Mouse (Mus musculus) brain, embryonic 14.5 days (tissue): ENCODE results near the gene Acoxl.

Experiments used
- CTCF ChIP-seq: fragments of 200-500 bp; IDR thresholded peaks from 2 replicates; pipeline ENCODE4 v1.5.1; 2012; ENCODE audit warnings: inconsistent platforms, mild to moderate bottlenecking, moderate library complexity, borderline replicate concordance; ENCODE audit not compliant: insufficient read depth, insufficient read length; ENCODE audit errors: extremely low read depth
- POLR2A ChIP-seq: fragments of 200-500 bp; IDR thresholded peaks from 2 replicates; pipeline ENCODE4 v1.6.1; 2012; ENCODE audit warnings: mild to moderate bottlenecking, inconsistent platforms, borderline replicate concordance; ENCODE audit not compliant: poor library complexity, insufficient read depth, insufficient read length, severe bottlenecking; ENCODE audit errors: extremely low read depth

DNA sequence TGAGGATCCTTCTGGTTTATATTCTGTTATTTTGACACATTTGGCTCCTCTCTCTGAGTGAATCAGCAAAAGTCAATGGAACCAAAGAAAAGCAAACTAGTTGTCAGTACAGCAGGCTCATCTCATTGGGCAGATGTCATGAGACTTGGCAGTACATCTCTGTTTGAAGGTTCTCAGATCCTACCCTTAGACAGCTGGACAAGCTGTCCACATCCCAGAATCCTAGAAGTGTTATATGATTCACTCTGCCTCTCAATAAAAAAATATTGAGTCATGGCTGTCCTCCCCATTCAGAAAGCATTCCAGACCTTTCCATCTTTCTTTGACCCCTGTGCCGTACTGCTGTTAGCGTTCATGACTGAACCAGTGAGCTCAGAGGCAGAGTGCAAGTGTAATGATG, 11.7 kb downstream of the Acoxl start:
- TF ChIP-seq CTCF, result no peak
- no peak for TF ChIP-seq POLR2A
